Mouse (Mus musculus) telencephalon, adult 2 months (tissue): ENCODE results near the gene Atp2b2.
A peak's percentile ranks its signal among the peaks of the same experiment; 100 is the strongest.
"Not testable (repeated sequence)": the region's sequence is repeated elsewhere in the genome, so short reads cannot be mapped to it uniquely, and the experiment has no call there.

ENCODE experiments used
- DNase-seq: peaks from one replicate; pipeline ENCODE4 v3.0.0-alpha.2; 2011; ENCODE audit warnings: low read depth, low spot score

Gene Atp2b2

GRCm38 (mm10) chr6:113717541-113717940 is 324.9 kb downstream of the Atp2b2 start:
- no peak for DNase-seq

GRCm38 (mm10) chr6:113714797-113715196 is 327.6 kb downstream of the Atp2b2 start:
- DNase-seq = no peak

- DNase-seq = peak; percentile 38
Measured at GRCm38 (mm10) chr6:113714276-113714675, 328.1 kb downstream of the Atp2b2 start.

- DNase-seq = not testable (repeated sequence)
Measured at GRCm38 (mm10) chr6:113713389-113713788, 329.0 kb downstream of the Atp2b2 start.

GRCm38 (mm10) chr6:113712718-113713117 is 329.7 kb downstream of the Atp2b2 start:
- DNase-seq = no peak

- DNase-seq = no peak
Measured at GRCm38 (mm10) chr6:113697222-113698205, 344.9 kb downstream of the Atp2b2 start.

GRCm38 (mm10) chr6:113696582-113697221 is 345.7 kb downstream of the Atp2b2 start, which contains the start of gene Tatdn2:
Gene Tatdn2, plus strand, starts transcription at chr6:113697050.
- DNase-seq = peak; percentile 98

GRCm38 (mm10) chr6:113695766-113696355 is 346.6 kb downstream of the Atp2b2 start:
- no peak for DNase-seq

- no peak for DNase-seq
Measured at GRCm38 (mm10) chr6:113695203-113695602, 347.2 kb downstream of the Atp2b2 start.
